Mouse (Mus musculus) heart, adult 2 months (tissue): ENCODE data around the gene Fbxo34.

Experiments used
- CTCF ChIP-seq: fragments of 200-600 bp; IDR thresholded peaks from 2 replicates; pipeline ENCODE4 v1.8.1; 2022; ENCODE audit warnings: antibody characterized with exemption, mild to moderate bottlenecking, moderate library complexity
- EP300 ChIP-seq: fragments of 200-500 bp; IDR thresholded peaks from 2 replicates; pipeline ENCODE4 v1.6.1; 2011; ENCODE audit warnings: low read depth, low read length, control low read depth; ENCODE audit not compliant: insufficient read depth
- POLR2A ChIP-seq: fragments of 200-500 bp; IDR thresholded peaks from 2 replicates; pipeline ENCODE4 v1.6.1; 2011; ENCODE audit warnings: mild to moderate bottlenecking, low read depth, low read length, control low read depth; ENCODE audit not compliant: insufficient read depth

DNA sequence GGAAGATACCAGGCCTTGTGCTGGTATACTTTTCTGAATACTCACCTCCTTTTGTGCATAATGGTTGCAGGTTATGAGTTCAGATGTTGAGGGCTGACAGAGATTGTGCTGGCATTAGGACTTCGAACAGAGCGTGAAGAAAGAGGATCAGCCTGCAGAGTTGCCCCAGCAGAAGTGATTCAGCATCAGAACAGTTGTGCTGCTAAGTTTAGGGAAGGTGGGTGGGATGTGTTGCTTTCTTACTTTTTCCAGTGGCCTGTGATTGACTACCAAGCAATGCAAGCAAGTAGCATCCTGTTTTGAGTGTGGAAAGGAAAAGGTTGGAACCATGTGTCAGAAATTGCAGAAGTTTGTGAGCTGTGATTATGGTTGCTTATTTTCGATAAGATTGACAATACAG lies 63.4 kb downstream of the Fbxo34 start:
- no peak for TF ChIP-seq CTCF
- TF ChIP-seq POLR2A, result no peak
- TF ChIP-seq EP300, result no peak
